In genomic region chrX:160669992-160670391, GRCm38 (mm10) we compare ENCODE assay signal across 17 mouse cellular contexts.
"Had no signal": no experiment of that assay in that cellular context is flagged by ENCODE, and none has a peak within 500 bp of the region (broad histone marks: within the 10 kb centered on the region; RNA-seq: fewer than 3 reads in every experiment).

No protein-coding gene starts in this region.

- ATAC-seq: hindbrain, postnatal 0 days; intestine, embryonic 16.5 days; liver, embryonic 12.5 days had no signal

- DNase-seq: gastrocnemius, postnatal 14 days; gastrocnemius, postnatal 36 days; heart, adult 11 months; heart, adult 2 months; heart, postnatal 14 days; heart, postnatal 36 days; kidney, adult 11 months; kidney, adult 2 months; kidney, adult 9 months; kidney, postnatal 14 days; kidney, postnatal 36 days; layer of hippocampus, adult 9-11 months; layer of hippocampus, postnatal 36 days; left cerebral cortex, postnatal 4 days had no signal
